In genomic region chr11:25473682-25474365, GRCm38 (mm10) we compare ENCODE assay signal across 19 mouse cellular contexts.
DNase-seq lines count a peak whose midpoint lies in the region; ATAC-seq and TF ChIP-seq lines count a peak whose summit lies in the region.
"Had no signal": no experiment of that assay in that cellular context is flagged by ENCODE, and none has a peak within 500 bp of the region (broad histone marks: within the 10 kb centered on the region; RNA-seq: fewer than 3 reads in every experiment).

No protein-coding gene starts in this region.

- no peak for ATAC-seq in intestine, postnatal 0 days
- ATAC-seq: activated CD4-positive, CD25-positive, alpha-beta regulatory T cell, adult 4 months; forebrain, embryonic 13.5 days; forebrain, embryonic 15.5 days; forebrain, postnatal 0 days had no signal

- WGBS in hindbrain, embryonic 10.5 days, result 48% methylated on average over 2 of the region's 2 CpGs
- WGBS in intestine, postnatal 0 days, result 58% methylated on average over 2 of the region's 2 CpGs

- H3K4me3 ChIP-seq in ES-E14 (ENCODE audit: insufficient read depth in 1 of 2, low read depth in 1 of 2, low read length in 2 of 2, poor library complexity in 1 of 2, severe bottlenecking in 1 of 2), result no peak overlapping the region
- no peak overlapping the region for H3K4me3 ChIP-seq in hindbrain, embryonic 10.5 days
- no peak overlapping the region for H3K4me3 ChIP-seq in intestine, postnatal 0 days (ENCODE audit: low read depth, low read length)
- H3K4me3 ChIP-seq: embryonic facial prominence, embryonic 10.5 days; embryonic facial prominence, embryonic 12.5 days; forebrain, embryonic 13.5 days; forebrain, embryonic 15.5 days had no signal

- peak; percentile 20 for DNase-seq in ES-E14 (ENCODE audit: low read depth, low spot score)
- DNase-seq in WW6 (ENCODE audit: low read depth, low spot score), result peak; percentile 24
- DNase-seq in hindbrain, embryonic 10.5 days (ENCODE audit: low spot score), result no peak
- no peak for DNase-seq in adrenal gland, postnatal 10 days
- DNase-seq: adrenal gland, adult 2 months; adrenal gland, postnatal 14 days; adrenal gland, postnatal 36 days; cerebellum, adult 11-12 months; cerebellum, adult 2 months; cerebellum, adult 9-10 months; cerebellum, postnatal 10 days; cerebellum, postnatal 25 days; forebrain, postnatal 0 days had no signal

- in situ Hi-C loops in ES-E14 (cut with MboI; ENCODE audit: low sequenced_read_pairs in 2 of 2, unreplicated experiment in 2 of 2), result no loop called here

- no peaks in the 10 kb centered on the region for H3K36me3 ChIP-seq in ES-E14 (ENCODE audit: control insufficient read depth, insufficient read depth, low read length, poor library complexity, severe bottlenecking)
- no peaks in the 10 kb centered on the region for H3K36me3 ChIP-seq in hindbrain, embryonic 10.5 days
- H3K36me3 ChIP-seq in intestine, postnatal 0 days (ENCODE audit: control insufficient read depth, insufficient read depth), result no peaks in the 10 kb centered on the region
- H3K36me3 ChIP-seq: embryonic facial prominence, embryonic 10.5 days; embryonic facial prominence, embryonic 12.5 days; forebrain, embryonic 15.5 days had no signal

- peaks cover 2 to 7% of the 10 kb centered on the region in 2 experiments; a peak in 1 of 4 replicates for H3K4me1 ChIP-seq in ES-E14 (ENCODE audit: control insufficient read depth in 2 of 2, insufficient read depth in 2 of 2, low read length in 2 of 2, poor library complexity in 1 of 2)
- H3K4me1 ChIP-seq in hindbrain, embryonic 10.5 days (replicated peaks), result peaks cover 8% of the 10 kb centered on the region
- H3K4me1 ChIP-seq in intestine, postnatal 0 days (replicated peaks; ENCODE audit: control insufficient read depth, insufficient read depth, low read length), result no peaks in the 10 kb centered on the region
- H3K4me1 ChIP-seq: embryonic facial prominence, embryonic 10.5 days; embryonic facial prominence, embryonic 12.5 days; forebrain, embryonic 13.5 days; forebrain, embryonic 15.5 days had no signal

- H3K4me2 ChIP-seq in intestine, postnatal 0 days (replicated peaks; ENCODE audit: low read depth), result no peak overlapping the region
- H3K4me2 ChIP-seq: embryonic facial prominence, embryonic 12.5 days; forebrain, embryonic 13.5 days; forebrain, embryonic 15.5 days had no signal

- TF ChIP-seq CTCF in intestine, postnatal 0 days (IDR thresholded peaks at IDR 0.05; ENCODE audit: low read depth), result no peak

- H3K9ac ChIP-seq in ES-E14 (ENCODE audit: insufficient read depth, low read depth, low read length, poor library complexity, severe bottlenecking), result no peak overlapping the region
- no peak overlapping the region for H3K9ac ChIP-seq in intestine, postnatal 0 days (ENCODE audit: low read depth, low read length)
- H3K9ac ChIP-seq: embryonic facial prominence, embryonic 12.5 days; forebrain, embryonic 13.5 days; forebrain, embryonic 15.5 days; forebrain, postnatal 0 days had no signal

- no peaks in the 10 kb centered on the region for H3K27me3 ChIP-seq in hindbrain, embryonic 10.5 days (ENCODE audit: insufficient read depth, poor library complexity, severe bottlenecking)
- no peaks in the 10 kb centered on the region for H3K27me3 ChIP-seq in intestine, postnatal 0 days (replicated peaks; ENCODE audit: control insufficient read depth, insufficient read depth, low read length)
- H3K27me3 ChIP-seq: embryonic facial prominence, embryonic 12.5 days; forebrain, embryonic 13.5 days; forebrain, embryonic 15.5 days had no signal

- H3K9me3 ChIP-seq in ES-E14 (ENCODE audit: control insufficient read depth, insufficient read depth, low read depth, low read length), result no peaks in the 10 kb centered on the region
- H3K9me3 ChIP-seq in hindbrain, embryonic 10.5 days, result no peaks in the 10 kb centered on the region
- H3K9me3 ChIP-seq in intestine, postnatal 0 days (ENCODE audit: control insufficient read depth), result no peaks in the 10 kb centered on the region
- H3K9me3 ChIP-seq: embryonic facial prominence, embryonic 10.5 days; embryonic facial prominence, embryonic 12.5 days; forebrain, embryonic 13.5 days; forebrain, embryonic 15.5 days had no signal

- no peak overlapping the region for H3K27ac ChIP-seq in ES-E14 (ENCODE audit: insufficient read depth, low read depth, low read length, poor library complexity, severe bottlenecking)
- no peak overlapping the region for H3K27ac ChIP-seq in hindbrain, embryonic 10.5 days
- no peak overlapping the region for H3K27ac ChIP-seq in intestine, postnatal 0 days (ENCODE audit: low read depth, low read length)
- H3K27ac ChIP-seq: embryonic facial prominence, embryonic 10.5 days; embryonic facial prominence, embryonic 12.5 days; forebrain, embryonic 13.5 days; forebrain, embryonic 15.5 days had no signal

TF ChIP-seq in ES-E14, 5 proteins besides CTCF, POLR2A, EP300 and RAD21:
- TF ChIP-seq ZNF384 (IDR thresholded peaks at IDR 0.05; ENCODE audit: low read depth, low read length) (peak; percentile 49; the same call in 1 of the 2 replicates), HCFC1 (IDR thresholded peaks at IDR 0.05; ENCODE audit: borderline replicate concordance, insufficient read depth, low read length) (no peak)
TF ChIP-seq in ES-E14: peak in this region for 1.

Comparison
In these comparisons a context has a peak if more than half of its experiments do, and no peak if none do; other contexts are left out.
1. DNase-seq: peak in ES-E14 (single experiment) and WW6 (single experiment); none in hindbrain, embryonic 10.5 days (single experiment) and adrenal gland, postnatal 10 days (single experiment).